Mouse (Mus musculus): ENCODE results near the gene Wdr89. TPM values are rescaled to one million over a fixed set of nuclear protein-coding genes. Genes with fewer than 3 reads are reported as not detected.

Wdr89 gene
- polyA plus RNA-seq, 1 experiment from 2014 or later = 14.5 TPM

- Histone ChIP-seq H3K4me3 (ENCODE audit: low read depth, low read length) (no peak overlapping the region), H3K4me1 (ENCODE audit: insufficient read depth) (no peaks in the 10 kb centered on the region), H3K9me3 (ENCODE audit: low read depth, low read length) (no peaks in the 10 kb centered on the region), H3K4me2 (no peak overlapping the region; the same call in 1 of the 2 replicates), H3K27ac (ENCODE audit: low read depth) (no peak overlapping the region), H3K36me3 (ENCODE audit: insufficient read depth) (no peaks in the 10 kb centered on the region), H3K27me3 (ENCODE audit: insufficient read depth, low read length) (no peaks in the 10 kb centered on the region), H3K9ac (no peak overlapping the region)
- ATAC-seq (ENCODE audit: insufficient read depth) = peak; percentile 11; the same call in 1 of the 2 replicates
- no peak for TF ChIP-seq CTCF (IDR thresholded peaks at IDR 0.05; ENCODE audit: low read depth)
- WGBS = 59% methylated on average over 8 of the region's 8 CpGs
- no peak for DNase-seq
These were observed 52.5 kb downstream of the Wdr89 start for GRCm38 (mm10) chr12:75616841-75617240.

- peak overlapping the region; percentile 15; the same call in 1 of the 2 replicates for H3K9ac ChIP-seq
- H3K4me1 ChIP-seq (ENCODE audit: insufficient read depth) = no peaks in the 10 kb centered on the region
- H3K4me3 ChIP-seq (ENCODE audit: low read depth, low read length) = peak overlapping the region; percentile 27
- H3K4me2 ChIP-seq = peak overlapping the region; percentile 57
- 9% methylated on average over 23 of the region's 24 CpGs for WGBS
- DNase-seq (peak; percentile 45), ATAC-seq (ENCODE audit: insufficient read depth) (peak; percentile 58; the same call in 1 of the 2 replicates)
- H3K27me3 ChIP-seq (ENCODE audit: insufficient read depth, low read length) = no peaks in the 10 kb centered on the region
- no peak overlapping the region for H3K27ac ChIP-seq (ENCODE audit: low read depth)
- no peak for TF ChIP-seq CTCF (IDR thresholded peaks at IDR 0.05; ENCODE audit: low read depth)
- H3K9me3 ChIP-seq (ENCODE audit: low read depth, low read length) = no peaks in the 10 kb centered on the region
- no peaks in the 10 kb centered on the region for H3K36me3 ChIP-seq (ENCODE audit: insufficient read depth)
These were observed 53.1 kb downstream of the Wdr89 start for GRCm38 (mm10) chr12:75616158-75616791.

- Histone ChIP-seq H3K9ac (no peak overlapping the region), H3K4me2 (no peak overlapping the region), H3K27ac (ENCODE audit: low read depth) (no peak overlapping the region), H3K9me3 (ENCODE audit: low read depth, low read length) (no peaks in the 10 kb centered on the region), H3K27me3 (ENCODE audit: insufficient read depth, low read length) (no peaks in the 10 kb centered on the region), H3K36me3 (ENCODE audit: insufficient read depth) (no peaks in the 10 kb centered on the region), H3K4me3 (ENCODE audit: low read depth, low read length) (no peak overlapping the region), H3K4me1 (ENCODE audit: insufficient read depth) (no peaks in the 10 kb centered on the region)
- TF ChIP-seq CTCF (IDR thresholded peaks at IDR 0.05; ENCODE audit: low read depth) = no peak
- ATAC-seq (ENCODE audit: insufficient read depth) (no peak; the same call in 1 of the 2 replicates), DNase-seq (no peak)
- WGBS = 47% methylated on average over 3 of the region's 3 CpGs
These were observed 53.8 kb downstream of the Wdr89 start for GRCm38 (mm10) chr12:75615556-75615955.

GRCm38 (mm10) chr12:75612711-75613110, 56.6 kb downstream of the Wdr89 start:
- H3K4me1 ChIP-seq (ENCODE audit: insufficient read depth) = no peaks in the 10 kb centered on the region
- H3K27me3 ChIP-seq (ENCODE audit: insufficient read depth, low read length) = no peaks in the 10 kb centered on the region
- WGBS = 79% methylated on average over 7 of the region's 7 CpGs
- H3K36me3 ChIP-seq (ENCODE audit: insufficient read depth) = no peaks in the 10 kb centered on the region
- no peaks in the 10 kb centered on the region for H3K9me3 ChIP-seq (ENCODE audit: low read depth, low read length)
- H3K4me3 ChIP-seq (ENCODE audit: low read depth, low read length) = no peak overlapping the region
- no peak overlapping the region for H3K27ac ChIP-seq (ENCODE audit: low read depth)
- H3K9ac ChIP-seq = no peak overlapping the region
- DNase-seq (no peak), ATAC-seq (ENCODE audit: insufficient read depth) (no peak)
- H3K4me2 ChIP-seq = no peak overlapping the region
- TF ChIP-seq CTCF (IDR thresholded peaks at IDR 0.05; ENCODE audit: low read depth) = no peak

GRCm38 (mm10) chr12:75599490-75599889, 69.8 kb downstream of the Wdr89 start:
- H3K9ac ChIP-seq = no peak overlapping the region
- H3K4me3 ChIP-seq (ENCODE audit: low read depth, low read length) = no peak overlapping the region
- DNase-seq (peak; percentile 35), ATAC-seq (ENCODE audit: insufficient read depth) (no peak)
- WGBS = 8% methylated on average over 4 of the region's 4 CpGs
- no peaks in the 10 kb centered on the region for H3K36me3 ChIP-seq (ENCODE audit: insufficient read depth)
- H3K9me3 ChIP-seq (ENCODE audit: low read depth, low read length) = no peaks in the 10 kb centered on the region
- TF ChIP-seq CTCF (IDR thresholded peaks at IDR 0.05; ENCODE audit: low read depth) = no peak
- H3K4me1 ChIP-seq (ENCODE audit: insufficient read depth) = no peaks in the 10 kb centered on the region
- H3K4me2 ChIP-seq = no peak overlapping the region
- no peaks in the 10 kb centered on the region for H3K27me3 ChIP-seq (ENCODE audit: insufficient read depth, low read length)
- H3K27ac ChIP-seq (ENCODE audit: low read depth) = no peak overlapping the region

GRCm38 (mm10) chr12:75598988-75599387, 70.3 kb downstream of the Wdr89 start:
- H3K9ac ChIP-seq = no peak overlapping the region
- no peak for DNase-seq
- no peak for TF ChIP-seq CTCF (IDR thresholded peaks at IDR 0.05; ENCODE audit: low read depth)
- ATAC-seq (ENCODE audit: insufficient read depth) = no peak
- H3K36me3 ChIP-seq (ENCODE audit: insufficient read depth) = no peaks in the 10 kb centered on the region
- peaks cover under 1% of the 10 kb centered on the region; the same call in 1 of the 2 replicates for H3K4me1 ChIP-seq (ENCODE audit: insufficient read depth)
- no peak overlapping the region for H3K27ac ChIP-seq (ENCODE audit: low read depth)
- WGBS = 64% methylated on average over 4 of the region's 4 CpGs
- no peaks in the 10 kb centered on the region for H3K9me3 ChIP-seq (ENCODE audit: low read depth, low read length)
- no peak overlapping the region for H3K4me3 ChIP-seq (ENCODE audit: low read depth, low read length)
- H3K27me3 ChIP-seq (ENCODE audit: insufficient read depth, low read length) = no peaks in the 10 kb centered on the region
- no peak overlapping the region for H3K4me2 ChIP-seq

GRCm38 (mm10) chr12:75597707-75598106, 71.6 kb downstream of the Wdr89 start:
- Histone ChIP-seq H3K4me2 (no peak overlapping the region), H3K27ac (ENCODE audit: low read depth) (no peak overlapping the region), H3K9ac (no peak overlapping the region), H3K4me1 (ENCODE audit: insufficient read depth) (peaks cover 5% of the 10 kb centered on the region; the same call in 1 of the 2 replicates), H3K36me3 (ENCODE audit: insufficient read depth) (peaks cover 5% of the 10 kb centered on the region), H3K9me3 (ENCODE audit: low read depth, low read length) (no peaks in the 10 kb centered on the region), H3K27me3 (ENCODE audit: insufficient read depth, low read length) (no peaks in the 10 kb centered on the region), H3K4me3 (ENCODE audit: low read depth, low read length) (no peak overlapping the region)
- WGBS = 82% methylated on average over 4 of the region's 4 CpGs
- no peak for TF ChIP-seq CTCF (IDR thresholded peaks at IDR 0.05; ENCODE audit: low read depth)
- ATAC-seq (ENCODE audit: insufficient read depth) (no peak), DNase-seq (no peak)
